In the genomic region with DNA sequence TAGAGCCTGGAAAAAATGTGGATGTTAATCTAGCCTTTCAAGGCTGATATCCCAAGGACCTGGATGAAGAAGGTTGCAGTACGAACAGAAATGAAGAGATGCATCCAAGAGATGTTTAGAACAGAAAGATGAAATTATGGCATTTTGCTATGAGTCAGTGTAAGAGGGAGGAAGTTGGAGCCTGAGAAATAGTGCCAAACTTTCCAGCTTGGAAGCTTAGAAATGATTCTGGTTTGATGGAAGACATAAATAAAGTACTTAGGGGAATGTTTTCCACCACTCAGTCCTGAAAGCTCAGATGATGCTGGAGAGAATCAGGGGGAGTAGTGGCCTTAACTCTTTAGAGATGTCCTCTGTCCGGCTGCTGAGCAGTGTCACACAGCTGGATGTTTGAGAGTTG, we compare ENCODE assay signal across 25 mouse cellular contexts.
"Had no signal": no experiment of that assay in that cellular context is flagged by ENCODE, and none has a peak within 500 bp of the region (broad histone marks: within the 10 kb centered on the region; RNA-seq: fewer than 3 reads in every experiment).

No protein-coding gene starts in this region.

- H3K4me2 ChIP-seq: heart, embryonic 11.5 days; heart, embryonic 13.5 days; heart, embryonic 15.5 days; hindbrain, embryonic 13.5 days; hindbrain, embryonic 15.5 days; limb, embryonic 12.5 days; liver, embryonic 11.5 days had no signal

- ATAC-seq: forebrain, postnatal 0 days; hindbrain, postnatal 0 days; intestine, embryonic 16.5 days had no signal

- H3K27ac ChIP-seq: heart, adult 2 months; heart, embryonic 13.5 days; heart, embryonic 15.5 days; hindbrain, embryonic 13.5 days; hindbrain, embryonic 15.5 days; hindbrain, postnatal 0 days; limb, embryonic 10.5 days; limb, embryonic 12.5 days had no signal

- H3K4me3 ChIP-seq: heart, adult 2 months; heart, embryonic 13.5 days; heart, embryonic 15.5 days; hindbrain, embryonic 13.5 days; hindbrain, embryonic 15.5 days; limb, embryonic 10.5 days; limb, embryonic 12.5 days had no signal

- H3K9ac ChIP-seq: forebrain, postnatal 0 days; heart, embryonic 13.5 days; heart, embryonic 15.5 days; hindbrain, embryonic 13.5 days; hindbrain, embryonic 15.5 days; limb, embryonic 12.5 days had no signal

- H3K9me3 ChIP-seq: heart, embryonic 13.5 days; heart, embryonic 15.5 days; hindbrain, embryonic 13.5 days; hindbrain, embryonic 15.5 days; limb, embryonic 10.5 days; limb, embryonic 12.5 days had no signal

- DNase-seq: forebrain, postnatal 0 days; gastrocnemius, postnatal 14 days; gastrocnemius, postnatal 36 days; heart, adult 11 months; heart, adult 2 months; heart, postnatal 14 days; heart, postnatal 36 days; kidney, adult 11 months; kidney, adult 2 months; kidney, adult 9 months; kidney, postnatal 14 days; kidney, postnatal 36 days; layer of hippocampus, adult 9-11 months; layer of hippocampus, postnatal 36 days; liver had no signal

- H3K4me1 ChIP-seq: hindbrain, embryonic 13.5 days; hindbrain, embryonic 15.5 days; limb, embryonic 10.5 days; limb, embryonic 12.5 days had no signal

- H3K36me3 ChIP-seq: heart, embryonic 13.5 days; heart, embryonic 15.5 days; hindbrain, embryonic 13.5 days; hindbrain, embryonic 15.5 days; limb, embryonic 10.5 days; limb, embryonic 12.5 days had no signal

- H3K27me3 ChIP-seq: heart, embryonic 13.5 days; heart, embryonic 15.5 days; hindbrain, embryonic 13.5 days; hindbrain, embryonic 15.5 days; limb, embryonic 12.5 days had no signal
